Mouse (Mus musculus): Measurements from ENCODE around the gene Pla2g15. TPM values are rescaled to one million over a fixed set of nuclear protein-coding genes. Genes with fewer than 3 reads are reported as not detected.

Pla2g15 gene
- total and polyA plus RNA-seq, 3 experiments = 6.9 to 8.0 (median 7.0) TPM

GRCm38 (mm10) chr8:106210035-106210731, 60.0 kb downstream of the Pla2g15 start:
- Histone ChIP-seq H3K79me2 (replicated peaks; ENCODE audit: control insufficient read depth, extremely low read depth, insufficient read depth, poor library complexity, severe bottlenecking) (peaks cover 39% of the 10 kb centered on the region), H3K4me2 (ENCODE audit: insufficient read depth, low read depth, poor library complexity, severe bottlenecking) (peak overlapping the region; percentile 98), H3K9ac (ENCODE audit: insufficient read depth, low read depth) (peak overlapping the region; percentile 75), H3K27me3 (replicated peaks) (no peaks in the 10 kb centered on the region), H3K9me3 (replicated peaks; ENCODE audit: low read length) (no peaks in the 10 kb centered on the region), H3K36me3 (replicated peaks in 1 of 2; ENCODE audit: control insufficient read depth in 1 of 2, insufficient read depth in 1 of 2, low read length in 1 of 2) (peaks cover 40 to 51% of the 10 kb centered on the region in 2 experiments), H3K27ac (ENCODE audit: insufficient read depth, low read depth) (peak overlapping the region; percentile 52), H3K4me1 (ENCODE audit: control insufficient read depth in 1 of 2, insufficient read depth in 2 of 2) (peaks cover 2 to 29% of the 10 kb centered on the region in 2 experiments; a peak in 3 of 4 replicates), H3K4me3 (replicated peaks in 1 of 3; ENCODE audit: low read depth in 2 of 3, low read length in 2 of 3, poor library complexity in 1 of 3) (peak overlapping the region; percentile 87 to 93 (median 88))
- TF ChIP-seq POLR2A (IDR thresholded peaks at IDR 0.05; ENCODE audit: low read depth, low read length) (no peak; the same call in 1 of the 2 replicates), MYC (IDR thresholded peaks at IDR 0.05; ENCODE audit: low read depth, low read length) (no peak; the same call in 1 of the 2 replicates), MAX (IDR thresholded peaks at IDR 0.05; ENCODE audit: low read length) (0 out of 2 replicates have a peak, but pooled peaks have one; percentile 25), MXI1 (IDR thresholded peaks at IDR 0.05; ENCODE audit: low read depth, low read length) (peak; percentile 34; the same call in 1 of the 2 replicates), ETS1 (conservative IDR thresholded peaks at IDR 0.05; ENCODE audit: low read depth, low read length) (no peak)
- DNase-seq (ENCODE audit: extremely low read depth) = peak; percentile 52
- in situ Hi-C loops (cut with MboI; ENCODE audit: low pct_ligation_motif_present, low pct_unique_long_range_greater_than_20kb, low sequenced_read_pairs) (loop anchor here (5.0 kb wide), 1 partner anchor 43 kb away; the partner anchor contains the start of gene Slc7a6), dilution Hi-C loops (cut with MboI; ENCODE audit: extremely low pct_ligation_motif_present, extremely low pct_unique_long_range_greater_than_20kb, low sequenced_read_pairs) (no loop called here)

- Histone ChIP-seq H3K9me3 (replicated peaks; ENCODE audit: low read length) (no peaks in the 10 kb centered on the region), H3K79me2 (replicated peaks; ENCODE audit: control insufficient read depth, extremely low read depth, insufficient read depth, poor library complexity, severe bottlenecking) (peaks cover 37% of the 10 kb centered on the region), H3K27ac (ENCODE audit: insufficient read depth, low read depth) (peak within 1 kb of the TSS; percentile 52), H3K4me3 (replicated peaks in 1 of 3; ENCODE audit: low read depth in 2 of 3, low read length in 2 of 3, poor library complexity in 1 of 3) (peak within 1 kb of the TSS; percentile 87 to 93 (median 88)), H3K27me3 (replicated peaks) (no peaks in the 10 kb centered on the region), H3K9ac (ENCODE audit: insufficient read depth, low read depth) (peak within 1 kb of the TSS; percentile 75), H3K36me3 (replicated peaks in 1 of 2; ENCODE audit: control insufficient read depth in 1 of 2, insufficient read depth in 1 of 2, low read length in 1 of 2) (peaks cover 43 to 53% of the 10 kb centered on the region in 2 experiments), H3K4me2 (ENCODE audit: insufficient read depth, low read depth, poor library complexity, severe bottlenecking) (peak within 1 kb of the TSS; percentile 98), H3K4me1 (ENCODE audit: control insufficient read depth in 1 of 2, insufficient read depth in 2 of 2) (peaks cover 2 to 32% of the 10 kb centered on the region in 2 experiments; a peak in 3 of 4 replicates)
- in situ Hi-C loops (cut with MboI; ENCODE audit: low pct_ligation_motif_present, low pct_unique_long_range_greater_than_20kb, low sequenced_read_pairs) (loop anchor here (5.0 kb wide), 1 partner anchor 44 kb away; the partner anchor contains the start of gene Slc7a6), dilution Hi-C loops (cut with MboI; ENCODE audit: extremely low pct_ligation_motif_present, extremely low pct_unique_long_range_greater_than_20kb, low sequenced_read_pairs) (no loop called here)
- peak; percentile 92 for DNase-seq (ENCODE audit: extremely low read depth)
- TF ChIP-seq IRF4 (IDR thresholded peaks at IDR 0.05; ENCODE audit: low read depth, low read length) (peak; percentile 39; the same call in 1 of the 2 replicates), KAT2A (IDR thresholded peaks at IDR 0.05; ENCODE audit: insufficient replicate concordance, low read length) (peak; percentile 65; the same call in 1 of the 2 replicates), JUND (conservative IDR thresholded peaks at IDR 0.05; ENCODE audit: low read depth, low read length) (no peak), NELFE (IDR thresholded peaks at IDR 0.05; ENCODE audit: low read depth, low read length) (peak; percentile 95), ZMIZ1 (IDR thresholded peaks at IDR 0.05; ENCODE audit: low read depth, low read length) (peak; percentile 94), MAX (IDR thresholded peaks at IDR 0.05; ENCODE audit: low read length) (peak; percentile 90), MEF2A (IDR thresholded peaks at IDR 0.05; ENCODE audit: borderline replicate concordance, low read depth, low read length) (peak; percentile 20; the same call in 1 of the 2 replicates), MAZ (IDR thresholded peaks at IDR 0.05; ENCODE audit: low read depth, low read length) (0 out of 2 replicates have a peak, but pooled peaks have one; percentile 15), ETS1 (conservative IDR thresholded peaks at IDR 0.05; ENCODE audit: low read depth, low read length) (no peak), TBP (conservative IDR thresholded peaks at IDR 0.05; ENCODE audit: low read depth, low read length) (peak; percentile 77), MXI1 (IDR thresholded peaks at IDR 0.05; ENCODE audit: low read depth, low read length) (peak; percentile 98), NRF1 (IDR thresholded peaks at IDR 0.05; ENCODE audit: low read depth, low read length) (peak; percentile 65), UBTF (IDR thresholded peaks at IDR 0.05; ENCODE audit: low read depth, low read length) (no peak; the same call in 1 of the 2 replicates), POLR2A (IDR thresholded peaks at IDR 0.05; ENCODE audit: low read depth, low read length) (peak; percentile 99), MYC (IDR thresholded peaks at IDR 0.05; ENCODE audit: low read depth, low read length) (peak; percentile 96), SIN3A (IDR thresholded peaks at IDR 0.05; ENCODE audit: low read length) (peak; percentile 82), HCFC1 (IDR thresholded peaks at IDR 0.05; ENCODE audit: low read depth, low read length) (peak; percentile 88), CHD2 (IDR thresholded peaks at IDR 0.05; ENCODE audit: low read length) (no peak), ELF1 (IDR thresholded peaks at IDR 0.05; ENCODE audit: low read depth, low read length) (peak; percentile 94), TCF12 (IDR thresholded peaks at IDR 0.05; ENCODE audit: low read depth, low read length) (peak; percentile 90)
Observed at GRCm38 (mm10) chr8:106210821-106211345, 60.7 kb downstream of the Pla2g15 start, which contains the start of the genes Slc7a6os and Prmt7. Gene Slc7a6os (minus strand): TSS chr8:106210935. Gene Prmt7 (plus strand): TSS chr8:106210936.
